Mouse (Mus musculus): ENCODE data around the gene Adora2a.

DNA sequence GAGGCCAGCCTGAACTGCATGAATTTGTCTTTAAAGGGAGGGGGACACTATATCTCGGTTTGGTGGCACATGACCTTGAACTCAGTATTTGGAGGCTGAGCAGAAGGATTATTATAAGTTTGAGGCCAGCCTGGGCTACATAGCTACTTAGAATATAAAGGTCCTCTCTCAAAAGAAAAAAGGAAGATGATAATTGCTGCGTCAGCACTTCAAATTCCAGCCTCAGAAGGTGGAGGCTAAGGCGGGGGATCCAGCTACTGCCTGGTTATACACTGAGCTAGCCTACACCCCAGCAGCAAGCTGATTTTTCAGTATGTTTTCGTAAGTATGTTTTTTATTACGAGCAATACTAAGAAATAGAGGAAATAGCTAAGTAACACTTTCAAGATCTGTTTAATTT, 26.0 kb upstream of the Adora2a start:
- TF ChIP-seq POLR2A (IDR thresholded peaks at IDR 0.05; ENCODE audit: borderline replicate concordance, control insufficient read depth, low read depth, low read length) (no peak), CTCF (IDR thresholded peaks at IDR 0.05; ENCODE audit: control insufficient read depth, insufficient read depth, low read length) (no peak)

All from bone marrow, adult 2 months (tissue).